8 mouse cellular contexts compared by ENCODE assay signal in the genomic region with DNA sequence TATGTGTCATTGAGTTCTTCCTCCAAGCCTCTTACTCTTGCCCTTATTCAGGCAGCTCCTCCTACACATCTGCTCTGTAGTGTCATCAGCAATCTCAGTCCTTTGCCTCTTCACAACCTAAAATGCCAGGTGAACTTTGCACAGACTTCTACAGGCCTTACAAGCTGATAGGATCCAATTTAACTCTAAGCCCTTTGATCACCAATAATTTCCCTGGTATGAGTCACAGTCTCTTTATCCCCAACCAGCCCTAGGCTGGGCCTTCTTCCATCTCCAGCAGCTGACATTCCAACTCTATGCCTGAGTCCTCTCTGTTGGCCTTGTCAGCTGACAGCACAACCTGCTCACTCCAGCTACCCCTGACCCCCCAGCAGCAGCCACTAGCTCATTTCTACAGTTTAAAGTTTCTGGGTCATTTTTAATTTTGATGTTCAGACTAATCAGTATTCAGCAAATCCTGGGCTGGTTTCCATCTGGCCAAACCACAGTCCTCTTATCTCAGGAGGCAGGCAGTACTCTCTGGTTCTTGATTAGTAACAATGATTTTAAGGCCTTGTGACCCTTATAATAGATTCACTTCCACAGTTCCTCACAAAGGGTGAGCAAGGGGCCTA. TPM values are rescaled to one million over a fixed set of nuclear protein-coding genes. Genes with fewer than 3 reads are reported as not detected.
DNase-seq lines count a peak whose midpoint lies in the region; ATAC-seq and TF ChIP-seq lines count a peak whose summit lies in the region.

No protein-coding gene starts in this region.

- no peak overlapping the region for H3K9ac ChIP-seq in lung, embryonic 14.5 days
- H3K9ac ChIP-seq in midbrain, postnatal 0 days (replicated peaks; ENCODE audit: low read length, poor library complexity, severe bottlenecking), result no peak overlapping the region
- no peak overlapping the region for H3K9ac ChIP-seq in hindbrain, embryonic 12.5 days

- TF ChIP-seq POLR2A in embryonic fibroblast, embryonic 13.5 days (IDR thresholded peaks at IDR 0.05; ENCODE audit: low read depth, low read length), result no peak

- H3K27me3 ChIP-seq in lung, embryonic 14.5 days (ENCODE audit: insufficient read depth, low read length), result no peaks in the 10 kb centered on the region
- no peaks in the 10 kb centered on the region for H3K27me3 ChIP-seq in midbrain, postnatal 0 days (ENCODE audit: insufficient read depth, low read length)
- no peaks in the 10 kb centered on the region for H3K27me3 ChIP-seq in hindbrain, embryonic 12.5 days

- ATAC-seq in hematopoietic stem cell, adult 5-6 weeks (replicated peaks in 1 of 2; ENCODE audit: insufficient read depth in 1 of 2, low FRiP score in 2 of 2, low TSS enrichment in 1 of 2, low read depth in 1 of 2, poor library complexity in 2 of 2, severe bottlenecking in 2 of 2), result peak; percentile 75 to 77
- ATAC-seq in lung, embryonic 14.5 days (ENCODE audit: insufficient read depth), result peak; percentile 83
- no peak for ATAC-seq in midbrain, postnatal 0 days (ENCODE audit: low FRiP score)
- ATAC-seq in hindbrain, embryonic 12.5 days (ENCODE audit: low FRiP score), result no peak

- peaks cover 13% of the 10 kb centered on the region for H3K4me1 ChIP-seq in embryonic fibroblast, embryonic 13.5 days (ENCODE audit: control insufficient read depth, insufficient read depth, low read length)
- peaks cover 9% of the 10 kb centered on the region; the same call in 1 of the 2 replicates for H3K4me1 ChIP-seq in lung, embryonic 14.5 days (ENCODE audit: insufficient read depth)
- H3K4me1 ChIP-seq in midbrain, postnatal 0 days (ENCODE audit: insufficient read depth, low read length), result no peaks in the 10 kb centered on the region
- 0 out of 2 replicates have a peak, but pooled peaks cover 3% of the 10 kb centered on the region for H3K4me1 ChIP-seq in hindbrain, embryonic 12.5 days

- H3K4me2 ChIP-seq in lung, embryonic 14.5 days, result no peak overlapping the region
- no peak overlapping the region for H3K4me2 ChIP-seq in midbrain, postnatal 0 days (ENCODE audit: low read depth, low read length, poor library complexity, severe bottlenecking)
- H3K4me2 ChIP-seq in hindbrain, embryonic 12.5 days (replicated peaks), result no peak overlapping the region

- no peak overlapping the region for H3K4me3 ChIP-seq in embryonic fibroblast, embryonic 13.5 days (ENCODE audit: insufficient read depth, low read length)
- no peak overlapping the region for H3K4me3 ChIP-seq in lung, embryonic 14.5 days (ENCODE audit: low read depth, low read length)
- H3K4me3 ChIP-seq in midbrain, postnatal 0 days (ENCODE audit: low read depth, low read length), result no peak overlapping the region
- H3K4me3 ChIP-seq in hindbrain, embryonic 12.5 days, result no peak overlapping the region

- no peaks in the 10 kb centered on the region for H3K9me3 ChIP-seq in lung, embryonic 14.5 days (ENCODE audit: low read depth, low read length)
- no peaks in the 10 kb centered on the region for H3K9me3 ChIP-seq in midbrain, postnatal 0 days (ENCODE audit: low read length)
- H3K9me3 ChIP-seq in hindbrain, embryonic 12.5 days (replicated peaks), result no peaks in the 10 kb centered on the region

- no peaks in the 10 kb centered on the region for H3K36me3 ChIP-seq in lung, embryonic 14.5 days (ENCODE audit: insufficient read depth)
- no peaks in the 10 kb centered on the region for H3K36me3 ChIP-seq in midbrain, postnatal 0 days (ENCODE audit: insufficient read depth, low read length)
- no peaks in the 10 kb centered on the region for H3K36me3 ChIP-seq in hindbrain, embryonic 12.5 days

- peak; percentile 88 for DNase-seq in NIH3T3 (ENCODE audit: low read depth)
- peak; percentile 67 for DNase-seq in lung, embryonic 14.5 days
- DNase-seq in cerebellum, adult 8-10 months, result no peak
- no peak for DNase-seq in embryo, embryonic 10 days (ENCODE audit: low spot score)
- DNase-seq in midbrain, postnatal 0 days (ENCODE audit: low spot score), result no peak

- no peak for TF ChIP-seq CTCF in embryonic fibroblast, embryonic 13.5 days (IDR thresholded peaks at IDR 0.05; ENCODE audit: borderline replicate concordance, insufficient read depth, low read length)
- no peak for TF ChIP-seq CTCF in lung, embryonic 14.5 days (IDR thresholded peaks at IDR 0.05; ENCODE audit: low read depth)
- no peak for TF ChIP-seq CTCF in midbrain, postnatal 0 days (IDR thresholded peaks at IDR 0.05)

- H3K27ac ChIP-seq in embryonic fibroblast, embryonic 13.5 days (ENCODE audit: insufficient read depth, low read length), result peak overlapping the region; percentile 98
- H3K27ac ChIP-seq in lung, embryonic 14.5 days (ENCODE audit: low read depth), result peak overlapping the region; percentile 86
- no peak overlapping the region for H3K27ac ChIP-seq in midbrain, postnatal 0 days (ENCODE audit: low read depth, low read length)
- no peak overlapping the region for H3K27ac ChIP-seq in hindbrain, embryonic 12.5 days

RNA-seq across cellular contexts. Expression of a gene that starts 8.1 kb away (rescaled TPM):
- 229 and 302 TPM in 2 replicates for polyA plus RNA-seq in embryonic fibroblast, embryonic 13.5 days (2011; ENCODE audit: insufficient read length, low read depth, missing spikeins)
- total RNA-seq in hematopoietic stem cell, adult 5-6 weeks (2017), result 359 and 408 TPM in 2 replicates
- polyA plus RNA-seq in lung, embryonic 14.5 days (2014; fragmentation: Nextera tagmentation; extraction: Ambion mirVana), result 105 and 109 TPM in 2 replicates
- total RNA-seq in midbrain, postnatal 0 days (2014; rRNA removed), result 93.7 and 112 TPM in 2 replicates
- 42.8 and 43.3 TPM in 2 replicates for polyA plus RNA-seq in midbrain, postnatal 0 days (2015; fragmentation: Nextera tagmentation; extraction: Ambion mirVana)
- 80.7 and 85.8 TPM in 2 replicates for polyA plus RNA-seq in hindbrain, embryonic 12.5 days (2016; fragmentation: Nextera tagmentation; extraction: Ambion mirVana)

RNA-seq across cellular contexts. Expression of a gene that starts 16.1 kb away (rescaled TPM):
- 17.8 and 22.8 TPM in 2 replicates for polyA plus RNA-seq in embryonic fibroblast, embryonic 13.5 days (2011; ENCODE audit: insufficient read length, low read depth, missing spikeins)
- 5.4 and 9.0 TPM in 2 replicates for total RNA-seq in hematopoietic stem cell, adult 5-6 weeks (2017)
- 24.0 and 27.7 TPM in 2 replicates for polyA plus RNA-seq in lung, embryonic 14.5 days (2014; fragmentation: Nextera tagmentation; extraction: Ambion mirVana)
- 0.11 and 0.76 TPM in 2 replicates for total RNA-seq in midbrain, postnatal 0 days (2014; rRNA removed)
- polyA plus RNA-seq in midbrain, postnatal 0 days (2015; fragmentation: Nextera tagmentation; extraction: Ambion mirVana), result 16.3 and 17.4 TPM in 2 replicates
- polyA plus RNA-seq in hindbrain, embryonic 12.5 days (2016; fragmentation: Nextera tagmentation; extraction: Ambion mirVana), result 17.4 and 18.4 TPM in 2 replicates

RNA-seq across cellular contexts. Expression of a gene that starts 42.3 kb away (rescaled TPM):
- 317 and 343 TPM in 2 replicates for polyA plus RNA-seq in embryonic fibroblast, embryonic 13.5 days (2011; ENCODE audit: insufficient read length, low read depth, missing spikeins)
- 91.0 and 127 TPM in 2 replicates for total RNA-seq in hematopoietic stem cell, adult 5-6 weeks (2017)
- 56.5 and 62.9 TPM in 2 replicates for polyA plus RNA-seq in lung, embryonic 14.5 days (2014; fragmentation: Nextera tagmentation; extraction: Ambion mirVana)
- total RNA-seq in midbrain, postnatal 0 days (2014; rRNA removed), result 103 and 126 TPM in 2 replicates
- 64.6 and 90.2 TPM in 2 replicates for polyA plus RNA-seq in midbrain, postnatal 0 days (2015; fragmentation: Nextera tagmentation; extraction: Ambion mirVana)
- polyA plus RNA-seq in hindbrain, embryonic 12.5 days (2016; fragmentation: Nextera tagmentation; extraction: Ambion mirVana), result 83.2 and 97.8 TPM in 2 replicates

Comparison
In these comparisons a context has a peak if more than half of its experiments do, and no peak if none do; other contexts are left out.
1. DNase-seq: peak in NIH3T3 (single experiment) and lung, embryonic 14.5 days (single experiment); none in cerebellum, adult 8-10 months (single experiment), embryo, embryonic 10 days (single experiment) and midbrain, postnatal 0 days (single experiment).
2. H3K27ac ChIP-seq: peak in embryonic fibroblast, embryonic 13.5 days (single experiment) and lung, embryonic 14.5 days (single experiment); none in midbrain, postnatal 0 days (single experiment) and hindbrain, embryonic 12.5 days (single experiment).
3. ATAC-seq: peak in hematopoietic stem cell, adult 5-6 weeks (2 of 2) and lung, embryonic 14.5 days (single experiment); none in midbrain, postnatal 0 days (single experiment) and hindbrain, embryonic 12.5 days (single experiment).